Mouse (Mus musculus): ENCODE data around the gene Fgf3. TPM values are rescaled to one million over a fixed set of nuclear protein-coding genes. Genes with fewer than 3 reads are reported as not detected.

Fgf3 gene
- not detected in 2 replicates for polyA plus RNA-seq (2015; fragmentation: Nextera tagmentation; extraction: Ambion mirVana)

GRCm38 (mm10) chr7:144837891-144838488 lies at the start of gene Fgf3:
Fgf3 (plus strand) TSS chr7:144838083.

GRCm38 (mm10) chr7:144847067-144847466 lies 9.2 kb downstream of the Fgf3 start, which contains the start of gene Fgf4:
Fgf4 (plus strand) TSS chr7:144847367.

Other genes starting within 250 kb of the Fgf3 start
- gene Ano1, start 86.1 kb upstream of the Fgf3 start, polyA plus RNA-seq (2015; fragmentation: Nextera tagmentation; extraction: Ambion mirVana) = 4.0 and 4.4 TPM in 2 replicates
- 0.04 and 0.09 TPM in 2 replicates for gene Fgf4, start 9.3 kb downstream of the Fgf3 start, polyA plus RNA-seq (2015; fragmentation: Nextera tagmentation; extraction: Ambion mirVana)
- not detected in 2 replicates for gene Fgf15, start 58.4 kb downstream of the Fgf3 start, polyA plus RNA-seq (2015; fragmentation: Nextera tagmentation; extraction: Ambion mirVana)
- gene LTO1, start 77.0 kb downstream of the Fgf3 start, polyA plus RNA-seq (2015; fragmentation: Nextera tagmentation; extraction: Ambion mirVana) = 10.7 and 11.8 TPM in 2 replicates
- 37.4 and 53.7 TPM in 2 replicates for gene Ccnd1, start 101.8 kb downstream of the Fgf3 start, polyA plus RNA-seq (2015; fragmentation: Nextera tagmentation; extraction: Ambion mirVana)